In the genomic region with DNA sequence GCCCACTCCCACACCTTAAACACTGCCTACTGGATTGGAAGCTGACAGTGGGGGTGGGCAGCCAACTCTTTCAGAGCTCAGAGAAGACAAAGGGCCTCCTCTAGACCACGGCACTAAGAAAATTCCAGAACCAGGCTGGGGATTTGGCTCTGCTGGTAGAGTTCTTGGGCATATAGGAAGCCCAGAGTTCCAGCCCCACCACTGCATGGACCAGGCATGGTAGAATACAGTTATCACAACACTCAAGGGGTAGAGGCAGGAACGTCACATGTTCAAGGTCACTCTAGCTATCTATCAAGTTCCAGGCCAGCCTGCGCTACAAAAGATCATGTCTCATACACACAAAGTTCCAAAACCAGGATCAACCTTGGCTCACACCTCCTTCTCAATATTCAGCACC, we compare ENCODE assay signal across 9 mouse cellular contexts. TPM values are rescaled to one million over a fixed set of nuclear protein-coding genes. Genes with fewer than 3 reads are reported as not detected.
DNase-seq lines count a peak whose midpoint lies in the region; ATAC-seq lines count a peak whose summit lies in the region.
"Had no signal": no experiment of that assay in that cellular context is flagged by ENCODE, and none has a peak within 500 bp of the region (broad histone marks: within the 10 kb centered on the region; RNA-seq: fewer than 3 reads in every experiment).

No protein-coding gene starts in this region.

- peaks cover 51% of the 10 kb centered on the region for H3K4me1 ChIP-seq in heart, embryonic 12.5 days (replicated peaks)
- H3K4me1 ChIP-seq in brown adipose tissue, adult 24 weeks (ENCODE audit: control insufficient read depth, insufficient read depth, insufficient read length, low read length), result peaks cover 60% of the 10 kb centered on the region
- H3K4me1 ChIP-seq in hindbrain, embryonic 13.5 days (replicated peaks), result peaks cover 31% of the 10 kb centered on the region
- peaks cover 20% of the 10 kb centered on the region for H3K4me1 ChIP-seq in midbrain, embryonic 12.5 days

- H3K27me3 ChIP-seq in heart, embryonic 12.5 days (replicated peaks), result no peaks in the 10 kb centered on the region
- H3K27me3 ChIP-seq in hindbrain, embryonic 13.5 days, result peaks cover 20% of the 10 kb centered on the region
- peaks cover 30% of the 10 kb centered on the region for H3K27me3 ChIP-seq in midbrain, embryonic 12.5 days

- peak overlapping the region; percentile 84 for H3K4me3 ChIP-seq in heart, embryonic 12.5 days
- H3K4me3 ChIP-seq in brown adipose tissue, adult 24 weeks (ENCODE audit: insufficient read depth, low read depth, low read length), result peak overlapping the region; percentile 83
- peak overlapping the region; percentile 76 for H3K4me3 ChIP-seq in hindbrain, embryonic 13.5 days
- H3K4me3 ChIP-seq in midbrain, embryonic 12.5 days, result peak overlapping the region; percentile 74; the same call in 1 of the 2 replicates

- H3K27ac ChIP-seq in heart, embryonic 12.5 days (ENCODE audit: poor library complexity, severe bottlenecking), result peak overlapping the region; percentile 85
- peak overlapping the region; percentile 89 for H3K27ac ChIP-seq in brown adipose tissue, adult 24 weeks (replicated peaks; ENCODE audit: low read depth, low read length)
- H3K27ac ChIP-seq in hindbrain, embryonic 13.5 days, result no peak overlapping the region
- H3K27ac ChIP-seq in midbrain, embryonic 12.5 days (replicated peaks), result no peak overlapping the region

- H3K36me3 ChIP-seq in heart, embryonic 12.5 days, result peaks cover 24% of the 10 kb centered on the region
- H3K36me3 ChIP-seq in hindbrain, embryonic 13.5 days, result peaks cover 3% of the 10 kb centered on the region; the same call in 1 of the 2 replicates
- H3K36me3 ChIP-seq in midbrain, embryonic 12.5 days, result no peaks in the 10 kb centered on the region

- H3K9ac ChIP-seq in heart, embryonic 12.5 days, result peak overlapping the region; percentile 89
- H3K9ac ChIP-seq in hindbrain, embryonic 13.5 days, result peak overlapping the region; percentile 84
- H3K9ac ChIP-seq in midbrain, embryonic 12.5 days (replicated peaks), result no peak overlapping the region

- no peak for ATAC-seq in heart, embryonic 12.5 days (ENCODE audit: insufficient number of reproducible peaks, low FRiP score)
- no peak for ATAC-seq in hindbrain, embryonic 13.5 days (ENCODE audit: low FRiP score)
- ATAC-seq in midbrain, embryonic 12.5 days (ENCODE audit: low FRiP score, low read depth), result no peak

- intact Hi-C loops in heart, postnatal 10 days (cut with DNase I), result no loop called here

- WGBS in heart, embryonic 12.5 days, result 27% methylated on average over 3 of the region's 3 CpGs
- 79% methylated on average over 3 of the region's 3 CpGs for WGBS in hindbrain, embryonic 13.5 days
- WGBS in midbrain, embryonic 12.5 days, result 88% methylated on average over 3 of the region's 3 CpGs

- H3K9me3 ChIP-seq in heart, embryonic 12.5 days (replicated peaks), result 0 out of 2 replicates have a peak, but pooled peaks cover 3% of the 10 kb centered on the region
- no peaks in the 10 kb centered on the region for H3K9me3 ChIP-seq in hindbrain, embryonic 13.5 days
- H3K9me3 ChIP-seq in midbrain, embryonic 12.5 days, result 0 out of 2 replicates have a peak, but pooled peaks cover 5% of the 10 kb centered on the region

- peak overlapping the region; percentile 79 for H3K4me2 ChIP-seq in heart, embryonic 12.5 days
- H3K4me2 ChIP-seq in hindbrain, embryonic 13.5 days, result peak overlapping the region; percentile 86
- H3K4me2 ChIP-seq in midbrain, embryonic 12.5 days (replicated peaks), result peak overlapping the region; percentile 83

- no peak for DNase-seq in heart, postnatal 10 days
- no peak for DNase-seq in right cerebral cortex, postnatal 14 days
- DNase-seq in cerebellum, postnatal 36 days, result no peak
- no peak for DNase-seq in thymus, postnatal 25 days
- DNase-seq: thymus, adult 18-20 months had no signal

RNA-seq across cellular contexts. Expression of gene Ralb, which starts 1.4 kb away (rescaled TPM):
- polyA plus RNA-seq in heart, embryonic 12.5 days (2016; fragmentation: Nextera tagmentation; extraction: Ambion mirVana), result 184 and 194 TPM in 2 replicates
- total RNA-seq in heart, postnatal 10 days (2021), result 10 to 100 TPM; 48.8 to 56.6 TPM
- 30.2 and 32.3 TPM in 2 replicates for polyA plus RNA-seq in brown adipose tissue, adult 24 weeks (2012; ENCODE audit: insufficient read depth, insufficient read length, missing spikeins)
- polyA plus RNA-seq in hindbrain, embryonic 13.5 days (2015; fragmentation: Nextera tagmentation; extraction: Ambion mirVana), result 67.3 and 69.0 TPM in 2 replicates
- polyA plus RNA-seq in midbrain, embryonic 12.5 days (2016; fragmentation: Nextera tagmentation; extraction: Ambion mirVana), result 73.0 and 83.5 TPM in 2 replicates

RNA-seq across cellular contexts. Expression of gene Tmem185b, which starts 22.8 kb away (rescaled TPM):
- 23.2 and 24.3 TPM in 2 replicates for polyA plus RNA-seq in heart, embryonic 12.5 days (2016; fragmentation: Nextera tagmentation; extraction: Ambion mirVana)
- total RNA-seq in heart, postnatal 10 days (2021), result 10 to 100 TPM; 16.3 to 19.8 TPM
- polyA plus RNA-seq in brown adipose tissue, adult 24 weeks (2012; ENCODE audit: insufficient read depth, insufficient read length, missing spikeins), result 5.9 and 7.3 TPM in 2 replicates
- 19.5 and 20.5 TPM in 2 replicates for polyA plus RNA-seq in hindbrain, embryonic 13.5 days (2015; fragmentation: Nextera tagmentation; extraction: Ambion mirVana)
- 20.0 and 22.4 TPM in 2 replicates for polyA plus RNA-seq in midbrain, embryonic 12.5 days (2016; fragmentation: Nextera tagmentation; extraction: Ambion mirVana)

Comparison
In these comparisons a context has a peak if more than half of its experiments do, and no peak if none do; other contexts are left out.
1. H3K27ac ChIP-seq: peak in heart, embryonic 12.5 days (single experiment) and brown adipose tissue, adult 24 weeks (single experiment); none in hindbrain, embryonic 13.5 days (single experiment) and midbrain, embryonic 12.5 days (single experiment).
2. Peak in every context shown above with its lines, with median percentiles within 50 percentile points of each other: H3K4me2 ChIP-seq and H3K4me3 ChIP-seq.